Mouse (Mus musculus): ENCODE measurements around the gene Fut2. TPM values are rescaled to one million over a fixed set of nuclear protein-coding genes. Genes with fewer than 3 reads are reported as not detected.
"Not testable (repeated sequence)": the region's sequence is repeated elsewhere in the genome, so short reads cannot be mapped to it uniquely, and the experiment has no call there.

Gene Fut2
- total RNA-seq, 2 experiments from 2014 or later: not detected

- no peak for ATAC-seq (replicated peaks; ENCODE audit: low FRiP score, poor library complexity, severe bottlenecking)
Measured at GRCm38 (mm10) chr7:45679966-45680621, 13.9 kb upstream of the Fut2 start.

- no peak for ATAC-seq (replicated peaks; ENCODE audit: low FRiP score, poor library complexity, severe bottlenecking)
Measured at GRCm38 (mm10) chr7:45678513-45678912, 12.3 kb upstream of the Fut2 start.

DNA sequence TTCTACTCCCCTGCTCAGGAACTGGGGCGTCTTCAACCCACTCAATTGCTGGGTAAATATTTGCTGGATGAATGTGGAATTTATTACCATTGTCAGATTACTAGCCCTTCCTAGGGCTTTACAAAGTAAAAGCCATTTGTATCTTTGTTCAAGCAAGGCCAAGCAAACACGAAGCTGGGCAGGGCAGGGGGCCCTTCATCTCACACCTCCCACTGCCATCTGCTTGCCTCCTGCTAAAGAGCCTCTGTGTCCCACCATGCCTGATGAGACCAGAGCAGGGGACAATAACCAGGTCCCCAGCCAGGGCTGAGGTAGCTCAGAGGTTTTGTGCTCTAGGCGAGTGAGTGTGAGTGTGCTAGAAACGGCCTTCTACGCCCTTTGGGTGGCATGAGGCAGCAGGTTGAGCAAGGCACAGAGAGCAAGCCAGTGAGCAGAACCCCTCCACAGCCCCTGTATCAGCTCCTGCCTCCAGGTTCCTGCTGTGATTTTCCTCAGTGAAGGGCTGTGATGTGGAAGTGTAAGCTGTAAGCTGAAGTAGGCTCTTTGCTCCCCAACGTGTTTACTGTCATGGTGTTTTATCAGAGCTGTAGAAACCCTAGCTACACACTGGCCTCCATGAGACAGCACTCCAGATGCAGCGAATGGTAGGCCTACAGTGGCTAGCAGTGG lies 11.6 kb upstream of the Fut2 start:
- no peak for ATAC-seq (replicated peaks; ENCODE audit: low FRiP score, poor library complexity, severe bottlenecking)

DNA sequence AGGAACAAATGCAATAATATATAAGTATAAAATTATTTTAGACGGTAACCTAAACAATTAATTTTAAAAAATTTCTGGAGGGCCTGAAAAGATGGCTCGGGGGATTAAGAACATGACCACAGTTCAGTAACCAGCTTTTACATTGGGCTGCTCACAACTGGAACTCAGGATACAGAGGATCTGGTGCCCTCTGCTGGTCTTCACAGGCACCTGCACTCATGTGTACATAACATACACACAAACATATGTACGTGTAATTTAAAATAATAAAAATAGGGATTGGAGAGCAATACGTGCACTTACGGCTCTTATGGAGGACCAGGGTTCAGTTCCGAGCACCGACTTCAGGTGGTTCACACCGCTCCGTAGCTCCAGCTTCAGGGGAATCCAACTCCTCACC lies 2.7 kb upstream of the Fut2 start:
- ATAC-seq (replicated peaks; ENCODE audit: low FRiP score, poor library complexity, severe bottlenecking): no peak

GRCm38 (mm10) chr7:45667761-45668160 lies 1.6 kb upstream of the Fut2 start:
- ATAC-seq (replicated peaks; ENCODE audit: low FRiP score, poor library complexity, severe bottlenecking): no peak

GRCm38 (mm10) chr7:45665303-45666138 lies 673 bp downstream of the Fut2 start:
- ATAC-seq (replicated peaks; ENCODE audit: low FRiP score, poor library complexity, severe bottlenecking): no peak

DNA sequence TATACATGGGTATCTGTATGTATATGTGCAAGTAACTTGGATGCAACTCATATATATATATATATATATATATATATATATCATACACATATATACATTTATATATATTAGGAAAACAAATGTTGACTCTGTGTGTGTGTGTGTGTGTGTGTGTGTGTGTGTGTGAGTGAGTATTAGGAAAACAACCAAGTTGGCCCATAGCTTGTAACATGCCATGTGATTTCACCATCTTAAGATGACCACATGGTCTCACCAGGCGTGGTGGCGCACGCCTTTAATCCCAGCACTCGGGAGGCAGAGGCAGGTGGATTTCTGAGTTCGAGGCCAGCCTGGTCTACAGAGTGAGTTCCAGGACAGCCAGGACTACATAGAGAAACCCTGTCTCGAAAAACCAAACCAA lies 4.5 kb downstream of the Fut2 start:
- not testable (repeated sequence) for ATAC-seq (replicated peaks; ENCODE audit: low FRiP score, poor library complexity, severe bottlenecking)

GRCm38 (mm10) chr7:45660746-45661478 lies 5.3 kb downstream of the Fut2 start:
- no peak for ATAC-seq (replicated peaks; ENCODE audit: low FRiP score, poor library complexity, severe bottlenecking)

GRCm38 (mm10) chr7:45654424-45655047 lies 11.7 kb downstream of the Fut2 start:
- ATAC-seq (replicated peaks; ENCODE audit: low FRiP score, poor library complexity, severe bottlenecking): no peak

DNA sequence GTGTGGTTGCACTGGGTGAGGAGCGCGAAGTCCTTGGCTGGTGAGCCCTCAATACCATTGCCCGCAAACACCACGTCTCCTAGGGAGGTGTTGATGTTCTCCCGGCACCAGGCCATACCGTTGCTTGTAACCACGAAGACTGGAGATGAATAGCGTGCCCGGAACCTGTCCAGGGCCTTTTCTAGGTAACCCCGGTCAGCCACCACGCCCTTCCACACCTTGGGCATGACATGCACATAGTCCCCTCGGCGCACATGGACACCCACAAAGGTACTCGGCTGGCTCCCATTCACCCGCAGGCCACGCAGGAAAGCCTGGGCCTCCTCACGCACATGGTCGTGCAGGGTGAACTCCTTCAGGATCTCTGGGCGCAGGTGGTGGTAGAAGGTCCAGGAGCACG lies 15.7 kb downstream of the Fut2 start:
- ATAC-seq (replicated peaks; ENCODE audit: low FRiP score, poor library complexity, severe bottlenecking): not testable (repeated sequence)

DNA sequence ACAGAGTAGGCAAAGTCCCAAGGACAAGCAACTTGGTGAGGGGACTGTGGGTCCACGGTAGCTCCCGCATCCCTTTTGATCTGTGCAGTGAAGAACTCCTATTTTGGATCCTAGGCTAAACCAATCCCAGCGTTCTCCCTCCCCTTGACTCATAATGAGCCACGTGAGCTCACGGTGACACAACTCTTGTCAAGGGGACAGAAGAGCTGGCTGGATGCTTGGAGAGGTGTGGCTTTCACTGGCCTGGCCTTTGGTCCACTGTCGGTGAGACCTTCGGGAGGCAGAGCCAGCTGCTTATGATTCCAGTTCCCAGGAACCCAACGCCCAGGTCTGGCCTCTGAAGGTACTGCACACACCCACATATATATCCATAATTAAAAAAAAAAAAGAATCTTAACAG lies 16.8 kb downstream of the Fut2 start:
- ATAC-seq (replicated peaks; ENCODE audit: low FRiP score, poor library complexity, severe bottlenecking): no peak

GRCm38 (mm10) chr7:45646671-45647070 lies 19.5 kb downstream of the Fut2 start:
- ATAC-seq (replicated peaks; ENCODE audit: low FRiP score, poor library complexity, severe bottlenecking): no peak

- no peak for ATAC-seq (replicated peaks; ENCODE audit: low FRiP score, poor library complexity, severe bottlenecking)
Measured at GRCm38 (mm10) chr7:45645591-45645971, 20.6 kb downstream of the Fut2 start.

DNA sequence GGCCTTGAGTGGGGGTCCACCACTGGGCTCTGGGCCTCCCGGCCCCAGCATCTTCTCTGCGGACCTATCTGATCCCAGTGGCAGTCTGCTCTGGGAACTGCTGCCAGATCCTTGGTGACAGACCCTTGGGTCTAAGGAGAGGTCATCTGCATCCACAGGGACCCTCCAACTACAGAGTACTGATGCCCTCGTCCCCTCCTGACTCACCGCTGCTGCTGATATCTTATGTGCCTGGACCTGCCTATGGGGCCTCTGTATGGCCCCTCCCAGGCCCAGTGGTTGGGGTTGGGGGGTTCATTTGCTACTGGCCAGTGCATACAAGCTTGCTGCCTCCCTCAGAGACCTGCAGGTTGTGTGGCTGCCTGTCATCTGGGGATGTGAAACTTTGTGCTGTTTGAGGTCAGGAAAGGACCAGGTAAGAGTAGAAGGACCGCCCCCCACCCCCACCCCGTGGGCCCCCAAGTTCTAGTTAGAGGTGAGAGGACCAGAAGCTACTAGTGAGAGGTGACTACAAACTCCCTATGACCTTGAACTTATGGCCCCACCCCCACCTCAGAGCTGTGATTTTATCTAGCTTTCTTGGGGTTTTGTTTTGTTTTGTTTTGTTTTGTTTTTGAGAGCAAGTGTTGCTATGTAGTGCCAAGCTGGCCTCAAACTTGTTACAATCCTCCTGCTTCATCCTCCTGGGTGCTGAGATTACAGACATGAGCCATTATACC lies 21.2 kb downstream of the Fut2 start:
- ATAC-seq (replicated peaks; ENCODE audit: low FRiP score, poor library complexity, severe bottlenecking): no peak

GRCm38 (mm10) chr7:45644183-45644582 lies 22.0 kb downstream of the Fut2 start:
- ATAC-seq (replicated peaks; ENCODE audit: low FRiP score, poor library complexity, severe bottlenecking): no peak

DNA sequence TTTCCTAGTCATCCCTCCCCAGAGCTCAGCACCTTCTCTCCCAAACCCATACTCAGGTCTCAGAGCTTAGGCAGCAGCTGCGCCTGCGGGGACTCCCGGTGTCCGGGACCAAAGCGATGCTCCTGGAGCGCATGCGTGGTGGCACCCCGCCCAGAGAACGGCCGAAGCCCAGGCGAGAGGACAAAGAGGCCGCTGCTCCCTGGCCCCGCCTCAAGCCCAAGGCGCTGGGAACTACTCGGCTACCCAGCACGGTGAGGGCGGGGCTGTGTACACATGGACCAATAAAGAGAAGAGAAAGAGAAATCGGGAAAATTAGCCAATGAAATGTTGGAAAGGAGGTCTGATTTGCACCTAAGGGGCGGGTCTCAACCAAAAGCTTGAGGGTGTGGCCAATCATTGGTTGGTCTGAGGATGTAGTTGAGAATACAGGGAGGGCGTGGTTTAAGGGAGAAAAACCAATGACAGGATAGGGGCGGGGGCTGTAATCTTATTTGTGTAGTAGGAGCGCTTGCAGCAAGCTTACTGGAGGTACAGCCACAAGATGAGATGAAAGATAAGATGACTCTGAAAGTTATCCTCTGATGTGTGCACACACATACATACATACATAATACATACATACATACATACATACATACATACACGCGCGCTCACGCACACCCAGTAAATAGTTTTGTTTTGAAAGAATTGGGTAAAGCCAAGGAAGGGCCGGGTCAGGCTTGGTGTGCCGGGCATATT lies 22.6 kb downstream of the Fut2 start:
- no peak for ATAC-seq (replicated peaks; ENCODE audit: low FRiP score, poor library complexity, severe bottlenecking)

- no peak for ATAC-seq (replicated peaks; ENCODE audit: low FRiP score, poor library complexity, severe bottlenecking)
Measured at GRCm38 (mm10) chr7:45642503-45643255, 23.5 kb downstream of the Fut2 start.

GRCm38 (mm10) chr7:45642083-45642482 lies 24.1 kb downstream of the Fut2 start:
- no peak for ATAC-seq (replicated peaks; ENCODE audit: low FRiP score, poor library complexity, severe bottlenecking)
